Mouse (Mus musculus): Measurements from ENCODE around the gene Rtf2.
A peak's percentile ranks its signal among the peaks of the same experiment; 100 is the strongest.

Rtf2 gene

GRCm38 (mm10) chr2:172439843-172440639, at the start of gene Rtf2:
Rtf2 (plus strand) TSS chr2:172440556.
- DNase-seq (ENCODE audit: low spot score) = peak; percentile 100

- DNase-seq (ENCODE audit: low spot score) = peak; percentile 32
Measured at GRCm38 (mm10) chr2:172392041-172392521, 48.3 kb upstream of the Rtf2 start.

GRCm38 (mm10) chr2:172393391-172394051, 46.8 kb upstream of the Rtf2 start, which contains the start of gene Cass4:
Cass4 (plus strand) TSS chr2:172393794.
- DNase-seq (ENCODE audit: low spot score) = no peak

GRCm38 (mm10) chr2:172394052-172394392, 46.3 kb upstream of the Rtf2 start:
- DNase-seq (ENCODE audit: low spot score) = no peak

- DNase-seq (ENCODE audit: low spot score) = no peak
Measured at GRCm38 (mm10) chr2:172394671-172395070, 45.7 kb upstream of the Rtf2 start.

- DNase-seq (ENCODE audit: low spot score) = no peak
Measured at GRCm38 (mm10) chr2:172395961-172396360, 44.4 kb upstream of the Rtf2 start.

- no peak for DNase-seq (ENCODE audit: low spot score)
Measured at GRCm38 (mm10) chr2:172399901-172400300, 40.5 kb upstream of the Rtf2 start.

GRCm38 (mm10) chr2:172401116-172401825, 39.1 kb upstream of the Rtf2 start:
- DNase-seq (ENCODE audit: low spot score) = peak; percentile 30

- no peak for DNase-seq (ENCODE audit: low spot score)
Measured at GRCm38 (mm10) chr2:172404239-172404638, 36.1 kb upstream of the Rtf2 start.

- DNase-seq (ENCODE audit: low spot score) = no peak
Measured at GRCm38 (mm10) chr2:172405011-172405410, 35.3 kb upstream of the Rtf2 start.

GRCm38 (mm10) chr2:172406173-172406572, 34.2 kb upstream of the Rtf2 start:
- DNase-seq (ENCODE audit: low spot score) = no peak

- no peak for DNase-seq (ENCODE audit: low spot score)
Measured at GRCm38 (mm10) chr2:172407499-172407898, 32.9 kb upstream of the Rtf2 start.

GRCm38 (mm10) chr2:172410686-172411085, 29.7 kb upstream of the Rtf2 start:
- no peak for DNase-seq (ENCODE audit: low spot score)

- DNase-seq (ENCODE audit: low spot score) = no peak
Measured at GRCm38 (mm10) chr2:172411091-172411490, 29.3 kb upstream of the Rtf2 start.

GRCm38 (mm10) chr2:172412454-172412853, 27.9 kb upstream of the Rtf2 start:
- DNase-seq (ENCODE audit: low spot score) = no peak

- no peak for DNase-seq (ENCODE audit: low spot score)
Measured at GRCm38 (mm10) chr2:172413273-172413672, 27.1 kb upstream of the Rtf2 start.

- no peak for DNase-seq (ENCODE audit: low spot score)
Measured at GRCm38 (mm10) chr2:172413894-172414293, 26.5 kb upstream of the Rtf2 start.

GRCm38 (mm10) chr2:172416218-172416617, 24.1 kb upstream of the Rtf2 start:
- no peak for DNase-seq (ENCODE audit: low spot score)

GRCm38 (mm10) chr2:172416876-172417275, 23.5 kb upstream of the Rtf2 start:
- DNase-seq (ENCODE audit: low spot score) = no peak

- DNase-seq (ENCODE audit: low spot score) = no peak
Measured at GRCm38 (mm10) chr2:172418208-172418607, 22.1 kb upstream of the Rtf2 start.

GRCm38 (mm10) chr2:172430609-172431008, 9.7 kb upstream of the Rtf2 start:
- no peak for DNase-seq (ENCODE audit: low spot score)

GRCm38 (mm10) chr2:172433746-172434145, 6.6 kb upstream of the Rtf2 start:
- no peak for DNase-seq (ENCODE audit: low spot score)

Data from layer of hippocampus, adult 11-12 months (tissue).